Mouse (Mus musculus): ENCODE data around the gene BC049352. TPM values are rescaled to one million over a fixed set of nuclear protein-coding genes. Genes with fewer than 3 reads are reported as not detected.

BC049352 gene
- polyA plus RNA-seq, 2 experiments = 0.04 to 0.11 TPM

- TF ChIP-seq EP300 (IDR thresholded peaks at IDR 0.05; ENCODE audit: low read depth) = no peak
- TF ChIP-seq CTCF (IDR thresholded peaks at IDR 0.05; ENCODE audit: low read depth) = no peak
- Histone ChIP-seq H3K9me3 (ENCODE audit: control insufficient read depth, low read length) (no peaks in the 10 kb centered on the region), H3K9ac (replicated peaks) (no peak overlapping the region), H3K4me2 (ENCODE audit: low read depth) (no peak overlapping the region), H3K4me1 (replicated peaks; ENCODE audit: control insufficient read depth in 2 of 2, insufficient read depth in 2 of 2, low read length in 1 of 2) (peaks cover 0 to 8% of the 10 kb centered on the region in 2 experiments; a peak in 2 of 4 replicates), H3K4me3 (ENCODE audit: insufficient read depth in 1 of 2, low read depth in 2 of 2, low read length in 2 of 2) (no peak overlapping the region), H3K27ac (no peak overlapping the region), H3K36me3 (replicated peaks; ENCODE audit: control insufficient read depth, insufficient read depth, low read depth) (no peaks in the 10 kb centered on the region), H3K27me3 (ENCODE audit: control insufficient read depth, insufficient read depth, low read length) (no peaks in the 10 kb centered on the region)
- 26% methylated on average over 3 of the region's 3 CpGs for WGBS (ENCODE audit: insufficient replicate concordance)
- no peak for DNase-seq (ENCODE audit: low read depth in 3 of 3, low spot score in 3 of 3)
- no peak for ATAC-seq (ENCODE audit: insufficient read depth)
These were observed 99.1 kb downstream of the BC049352 start for GRCm38 (mm10) chr9:45280891-45281290.

GRCm38 (mm10) chr9:45282466-45282865, 100.7 kb downstream of the BC049352 start:
- 55% methylated on average over 5 of the region's 5 CpGs for WGBS (ENCODE audit: insufficient replicate concordance)
- Histone ChIP-seq H3K4me2 (ENCODE audit: low read depth) (no peak overlapping the region), H3K9ac (replicated peaks) (no peak overlapping the region), H3K4me1 (replicated peaks; ENCODE audit: control insufficient read depth in 2 of 2, insufficient read depth in 2 of 2, low read length in 1 of 2) (peaks cover 0 to 6% of the 10 kb centered on the region in 2 experiments; a peak in 2 of 4 replicates), H3K36me3 (replicated peaks; ENCODE audit: control insufficient read depth, insufficient read depth, low read depth) (no peaks in the 10 kb centered on the region), H3K9me3 (ENCODE audit: control insufficient read depth, low read length) (no peaks in the 10 kb centered on the region), H3K27ac (no peak overlapping the region), H3K4me3 (ENCODE audit: insufficient read depth in 1 of 2, low read depth in 2 of 2, low read length in 2 of 2) (no peak overlapping the region), H3K27me3 (ENCODE audit: control insufficient read depth, insufficient read depth, low read length) (no peaks in the 10 kb centered on the region)
- DNase-seq (ENCODE audit: low read depth in 3 of 3, low spot score in 3 of 3) (no peak), ATAC-seq (ENCODE audit: insufficient read depth) (no peak)
- no peak for TF ChIP-seq CTCF (IDR thresholded peaks at IDR 0.05; ENCODE audit: low read depth)
- no peak for TF ChIP-seq EP300 (IDR thresholded peaks at IDR 0.05; ENCODE audit: low read depth)

GRCm38 (mm10) chr9:45291481-45292168, 109.8 kb downstream of the BC049352 start:
- no peak overlapping the region for H3K4me2 ChIP-seq (ENCODE audit: low read depth)
- no peak for TF ChIP-seq CTCF (IDR thresholded peaks at IDR 0.05; ENCODE audit: low read depth)
- TF ChIP-seq EP300 (IDR thresholded peaks at IDR 0.05; ENCODE audit: low read depth) = no peak
- H3K9ac ChIP-seq (replicated peaks) = no peak overlapping the region
- no peak overlapping the region for H3K4me3 ChIP-seq (ENCODE audit: insufficient read depth in 1 of 2, low read depth in 2 of 2, low read length in 2 of 2)
- no peaks in the 10 kb centered on the region for H3K27me3 ChIP-seq (ENCODE audit: control insufficient read depth, insufficient read depth, low read length)
- H3K27ac ChIP-seq = no peak overlapping the region
- DNase-seq (ENCODE audit: low read depth in 3 of 3, low spot score in 3 of 3) = no peak
- peaks cover 0 to 12% of the 10 kb centered on the region in 2 experiments; a peak in 2 of 4 replicates for H3K4me1 ChIP-seq (replicated peaks; ENCODE audit: control insufficient read depth in 2 of 2, insufficient read depth in 2 of 2, low read length in 1 of 2)
- no peaks in the 10 kb centered on the region for H3K9me3 ChIP-seq (ENCODE audit: control insufficient read depth, low read length)
- ATAC-seq (ENCODE audit: insufficient read depth) = no peak
- WGBS (ENCODE audit: insufficient replicate concordance) = 67% methylated on average over 11 of the region's 11 CpGs
- no peaks in the 10 kb centered on the region for H3K36me3 ChIP-seq (replicated peaks; ENCODE audit: control insufficient read depth, insufficient read depth, low read depth)

DNA sequence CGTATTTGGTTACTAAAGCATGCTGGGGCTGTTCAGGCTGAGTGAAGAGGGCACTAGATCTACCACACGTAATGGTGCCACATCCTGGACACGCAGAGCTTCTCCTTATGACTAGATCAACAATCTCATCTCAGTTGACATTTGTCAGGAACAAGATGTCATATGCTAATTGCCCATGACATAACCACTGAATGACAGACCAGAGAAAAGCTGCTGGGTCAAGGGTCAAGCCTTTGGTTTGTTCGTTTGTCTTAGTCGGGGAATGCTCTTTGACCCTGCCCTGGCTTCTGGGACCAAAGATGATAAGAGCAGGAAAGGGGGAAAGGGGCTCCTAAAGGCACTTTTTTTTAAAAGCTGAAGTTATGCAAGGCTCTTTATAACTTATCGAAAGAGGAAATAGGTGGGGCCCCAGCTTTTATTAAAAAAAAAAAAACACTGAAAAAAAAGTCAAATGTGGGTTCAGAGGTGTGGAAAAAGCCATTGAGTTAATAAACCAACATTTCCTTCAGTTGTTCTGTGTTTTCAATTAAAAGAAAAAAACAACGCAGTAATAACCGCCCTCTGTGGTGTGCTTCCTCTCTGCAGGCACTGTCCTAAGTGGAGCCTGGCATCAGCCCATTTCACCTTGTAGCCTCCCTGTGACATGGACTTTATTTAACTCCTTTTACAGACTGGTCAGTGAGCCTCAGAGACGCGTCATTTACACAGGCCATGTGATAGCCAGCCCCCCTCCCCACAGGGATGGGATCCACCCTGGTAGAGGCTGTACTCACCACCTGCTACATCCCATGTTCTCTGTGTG, 112.6 kb downstream of the BC049352 start:
- 27% methylated on average over 10 of the region's 10 CpGs for WGBS (ENCODE audit: insufficient replicate concordance)
- H3K4me1 ChIP-seq (replicated peaks; ENCODE audit: control insufficient read depth in 2 of 2, insufficient read depth in 2 of 2, low read length in 1 of 2) = peaks cover 0 to 14% of the 10 kb centered on the region in 2 experiments; a peak in 2 of 4 replicates
- no peak overlapping the region for H3K4me3 ChIP-seq (ENCODE audit: insufficient read depth in 1 of 2, low read depth in 2 of 2, low read length in 2 of 2)
- no peak overlapping the region for H3K27ac ChIP-seq
- DNase-seq (ENCODE audit: low read depth in 3 of 3, low spot score in 3 of 3) (no peak), ATAC-seq (ENCODE audit: insufficient read depth) (no peak)
- no peaks in the 10 kb centered on the region for H3K36me3 ChIP-seq (replicated peaks; ENCODE audit: control insufficient read depth, insufficient read depth, low read depth)
- no peak overlapping the region for H3K4me2 ChIP-seq (ENCODE audit: low read depth)
- no peaks in the 10 kb centered on the region for H3K27me3 ChIP-seq (ENCODE audit: control insufficient read depth, insufficient read depth, low read length)
- no peak overlapping the region for H3K9ac ChIP-seq (replicated peaks)
- no peak for TF ChIP-seq CTCF (IDR thresholded peaks at IDR 0.05; ENCODE audit: low read depth)
- H3K9me3 ChIP-seq (ENCODE audit: control insufficient read depth, low read length) = no peaks in the 10 kb centered on the region
